Mouse (Mus musculus): ENCODE measurements at regions not wholly inside any gene's neighbourhood (a gene's known extent, or its start where the extent isn't known, plus 50 kb on each side); places are given as distances from the start of the nearest gene placed in this dataset.
"Not testable (repeated sequence)": the region's sequence is repeated elsewhere in the genome, so short reads cannot be mapped to it uniquely, and the experiment has no call there.

GRCm38 (mm10) chr9:11103448-11103847, 198.9 kb upstream of the Cntn5 start:
- Histone ChIP-seq H3K9ac (no peak overlapping the region), H3K27ac (ENCODE audit: low read depth, low read length) (no peak overlapping the region), H3K4me3 (ENCODE audit: low read depth, low read length) (no peak overlapping the region), H3K36me3 (ENCODE audit: insufficient read depth) (no peaks in the 10 kb centered on the region), H3K4me2 (ENCODE audit: low read depth) (no peak overlapping the region), H3K27me3 (ENCODE audit: insufficient read depth, low read length) (no peaks in the 10 kb centered on the region), H3K4me1 (ENCODE audit: insufficient read depth) (no peaks in the 10 kb centered on the region), H3K9me3 (ENCODE audit: low read length) (no peaks in the 10 kb centered on the region)
- TF ChIP-seq CTCF (IDR thresholded peaks at IDR 0.05; ENCODE audit: low read depth) = no peak
- 76% methylated on average over 4 of the region's 4 CpGs for WGBS
- DNase-seq (no peak), ATAC-seq (no peak)

GRCm38 (mm10) chr9:11092874-11093273, 188.3 kb upstream of the Cntn5 start:
- Histone ChIP-seq H3K27ac (ENCODE audit: low read depth, low read length) (no peak overlapping the region), H3K9ac (no peak overlapping the region), H3K36me3 (ENCODE audit: insufficient read depth) (no peaks in the 10 kb centered on the region), H3K4me2 (ENCODE audit: low read depth) (no peak overlapping the region), H3K27me3 (ENCODE audit: insufficient read depth, low read length) (no peaks in the 10 kb centered on the region), H3K9me3 (ENCODE audit: low read length) (no peaks in the 10 kb centered on the region), H3K4me3 (ENCODE audit: low read depth, low read length) (no peak overlapping the region), H3K4me1 (ENCODE audit: insufficient read depth) (no peaks in the 10 kb centered on the region)
- WGBS = 73% methylated on average over 1 of the region's 1 CpGs
- no peak for TF ChIP-seq CTCF (IDR thresholded peaks at IDR 0.05; ENCODE audit: low read depth)
- ATAC-seq (no peak), DNase-seq (no peak)

- not testable (repeated sequence) for H3K4me3 ChIP-seq (ENCODE audit: low read depth, low read length); H3K4me2 ChIP-seq (ENCODE audit: low read depth); DNase-seq; H3K36me3 ChIP-seq (ENCODE audit: insufficient read depth); H3K27ac ChIP-seq (ENCODE audit: low read depth, low read length); H3K9me3 ChIP-seq (ENCODE audit: low read length); ATAC-seq; H3K9ac ChIP-seq; H3K27me3 ChIP-seq (ENCODE audit: insufficient read depth, low read length); H3K4me1 ChIP-seq (ENCODE audit: insufficient read depth)
- 44% methylated on average over 2 of the region's 2 CpGs for WGBS
Measured at GRCm38 (mm10) chr9:11067125-11067524, 162.6 kb upstream of the Cntn5 start.

DNA sequence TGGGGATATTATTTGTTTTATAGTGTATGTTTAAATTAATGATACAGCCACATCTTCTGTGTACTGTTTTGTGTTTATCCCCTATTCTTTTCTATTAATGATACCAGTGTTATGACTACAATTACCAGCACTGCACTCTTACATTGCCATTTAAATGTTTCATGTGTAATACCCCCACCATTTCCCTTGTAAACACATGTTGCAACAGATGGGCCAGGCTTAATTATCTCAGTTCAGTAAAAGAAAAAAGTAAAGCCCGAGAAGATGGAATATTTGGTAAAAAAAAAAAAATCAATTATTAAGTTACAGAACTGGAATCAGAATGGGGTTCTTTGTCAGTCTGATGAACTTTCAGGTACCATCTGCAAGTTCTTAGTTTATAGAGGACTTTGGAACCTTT, 158.3 kb upstream of the Cntn5 start:
- Histone ChIP-seq H3K9me3 (ENCODE audit: low read length) (no peaks in the 10 kb centered on the region), H3K27me3 (ENCODE audit: insufficient read depth, low read length) (no peaks in the 10 kb centered on the region), H3K4me1 (ENCODE audit: insufficient read depth) (no peaks in the 10 kb centered on the region), H3K36me3 (ENCODE audit: insufficient read depth) (no peaks in the 10 kb centered on the region), H3K27ac (ENCODE audit: low read depth, low read length) (no peak overlapping the region), H3K4me3 (ENCODE audit: low read depth, low read length) (no peak overlapping the region), H3K9ac (no peak overlapping the region), H3K4me2 (ENCODE audit: low read depth) (no peak overlapping the region)
- ATAC-seq (no peak), DNase-seq (peak; percentile 22)
- WGBS = 52% methylated on average over 1 of the region's 1 CpGs
- TF ChIP-seq CTCF (IDR thresholded peaks at IDR 0.05; ENCODE audit: low read depth) = no peak
